Mouse (Mus musculus): ENCODE data around the gene Zfp853. TPM values are rescaled to one million over a fixed set of nuclear protein-coding genes. Genes with fewer than 3 reads are reported as not detected.

Gene Zfp853
- total and polyA plus RNA-seq, 3 experiments, result 0.08 to 0.14 TPM; not detected in 1

DNA sequence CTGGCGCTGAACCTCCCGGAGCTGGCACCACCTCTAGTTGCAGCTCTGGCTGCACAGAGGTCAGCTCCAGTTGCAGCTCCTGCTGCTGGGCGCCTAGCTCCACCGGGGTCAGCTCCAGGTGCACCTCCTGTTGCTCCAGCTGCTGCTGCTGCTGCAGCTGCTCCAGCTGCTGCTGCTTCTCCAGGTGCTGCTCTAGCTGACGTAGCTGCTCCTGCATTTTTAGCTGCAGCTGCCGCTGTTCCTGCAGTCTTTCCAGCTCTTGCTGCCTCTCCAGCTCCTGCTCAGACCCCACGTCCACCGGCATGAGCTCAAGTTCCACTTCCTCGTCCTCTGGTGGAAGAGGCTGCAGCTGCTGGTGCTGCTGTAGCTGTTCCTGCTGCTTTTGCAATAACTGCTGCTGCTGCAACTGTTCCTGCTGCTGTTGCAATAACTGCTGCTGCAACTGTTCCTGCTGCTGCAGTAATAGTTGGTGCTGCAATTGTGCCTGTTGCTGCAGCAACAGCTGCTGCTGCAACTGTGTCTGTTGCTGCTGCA lies 5.0 kb downstream of the Zfp853 start:
- Histone ChIP-seq H3K36me3 (ENCODE audit: control insufficient read depth in 1 of 2, insufficient read depth in 2 of 2, low read length in 2 of 2) (no peaks in the 10 kb centered on the region), H3K9ac (ENCODE audit: control insufficient read depth, low read depth, low read length, poor library complexity, severe bottlenecking) (no peak overlapping the region), H3K4me3 (ENCODE audit: control insufficient read depth in 1 of 2, insufficient read depth in 1 of 2, low read depth in 2 of 2, low read length in 2 of 2) (no peak overlapping the region), H3K27me3 (ENCODE audit: control insufficient read depth in 1 of 2, insufficient read depth in 2 of 2, low read length in 2 of 2) (no peaks in the 10 kb centered on the region), H3K4me1 (ENCODE audit: control insufficient read depth in 1 of 2, insufficient read depth in 2 of 2, low read length in 2 of 2) (no peaks in the 10 kb centered on the region), H3K9me3 (replicated peaks; ENCODE audit: insufficient read depth, low read length) (no peaks in the 10 kb centered on the region), H3K27ac (ENCODE audit: control insufficient read depth, low read depth, low read length) (no peak overlapping the region), H3K79me2 (ENCODE audit: control insufficient read depth, insufficient read depth, low read length, poor library complexity) (no peaks in the 10 kb centered on the region)
- no peak for DNase-seq (ENCODE audit: low read depth, low spot score)
- TF ChIP-seq CHD1 (IDR thresholded peaks at IDR 0.05; ENCODE audit: low read depth, low read length), result no peak
- TF ChIP-seq CHD2 (IDR thresholded peaks at IDR 0.05; ENCODE audit: low read length), result no peak
- no peak for TF ChIP-seq SMC3 (IDR thresholded peaks at IDR 0.05; ENCODE audit: low read depth, low read length)
- no peak for TF ChIP-seq USF2 (IDR thresholded peaks at IDR 0.05; ENCODE audit: borderline replicate concordance in 1 of 2, insufficient read depth in 1 of 2, low read depth in 1 of 2, low read length in 2 of 2)
- TF ChIP-seq MYC (IDR thresholded peaks at IDR 0.05; ENCODE audit: low read depth, low read length), result no peak
- TF ChIP-seq TAL1 (IDR thresholded peaks at IDR 0.05; ENCODE audit: low read length), result no peak
- no peak for TF ChIP-seq UBTF (IDR thresholded peaks at IDR 0.05; ENCODE audit: borderline replicate concordance, insufficient read depth, low read depth, low read length)
- TF ChIP-seq NELFE (IDR thresholded peaks at IDR 0.05; ENCODE audit: low read depth, low read length), result no peak
- TF ChIP-seq ZNF384 (IDR thresholded peaks at IDR 0.05; ENCODE audit: low read depth, low read length), result no peak
- no peak for TF ChIP-seq ZKSCAN1 (IDR thresholded peaks at IDR 0.05; ENCODE audit: low read depth, low read length)
- no peak for TF ChIP-seq USF1 (IDR thresholded peaks at IDR 0.05; ENCODE audit: low read depth, low read length)
- no peak for TF ChIP-seq MAX (IDR thresholded peaks at IDR 0.05; ENCODE audit: low read length)
- no peak for TF ChIP-seq POLR2A (IDR thresholded peaks at IDR 0.05; ENCODE audit: control insufficient read depth in 1 of 2, insufficient read depth in 1 of 2, low read depth in 1 of 2, low read length in 2 of 2, poor library complexity in 1 of 2)
- TF ChIP-seq JUND (IDR thresholded peaks at IDR 0.05; ENCODE audit: low read depth, low read length), result no peak
- TF ChIP-seq RAD21 (IDR thresholded peaks at IDR 0.05; ENCODE audit: low read depth, low read length), result no peak
- no peak for TF ChIP-seq BHLHE40 (IDR thresholded peaks at IDR 0.05; ENCODE audit: borderline replicate concordance, low read depth, low read length)

DNA sequence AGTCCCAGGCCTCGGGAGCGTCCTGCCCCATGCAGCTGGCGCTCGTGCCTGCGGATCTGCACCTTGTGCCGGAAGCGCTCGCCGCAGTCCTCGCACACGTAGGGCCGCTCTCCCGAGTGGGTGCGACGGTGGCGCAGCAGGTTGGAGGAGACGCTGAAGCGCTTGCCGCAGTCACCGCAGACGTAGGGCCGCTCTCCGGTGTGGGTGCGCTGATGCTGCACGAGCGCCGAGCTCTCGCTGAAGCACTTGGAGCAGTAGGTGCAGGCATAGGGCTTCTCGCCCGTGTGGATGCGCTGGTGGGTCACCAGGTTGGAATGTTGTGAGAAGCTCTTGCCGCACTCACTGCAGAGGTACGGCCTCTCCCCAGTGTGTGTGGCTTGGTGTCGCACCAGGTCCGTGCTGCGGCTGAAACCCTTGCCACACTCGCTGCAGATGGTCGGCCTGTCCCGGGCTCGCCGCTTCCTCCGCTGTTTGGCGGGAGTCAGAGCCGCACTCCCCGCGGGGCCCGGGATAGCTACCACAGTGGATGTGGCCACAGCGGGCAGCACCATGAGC lies 5.6 kb downstream of the Zfp853 start:
- DNase-seq (ENCODE audit: low read depth, low spot score), result no peak
- H3K27ac ChIP-seq (ENCODE audit: control insufficient read depth, low read depth, low read length), result no peak overlapping the region
- no peaks in the 10 kb centered on the region for H3K79me2 ChIP-seq (ENCODE audit: control insufficient read depth, insufficient read depth, low read length, poor library complexity)
- no peaks in the 10 kb centered on the region for H3K4me1 ChIP-seq (ENCODE audit: control insufficient read depth in 1 of 2, insufficient read depth in 2 of 2, low read length in 2 of 2)
- no peak overlapping the region for H3K4me3 ChIP-seq (ENCODE audit: control insufficient read depth in 1 of 2, insufficient read depth in 1 of 2, low read depth in 2 of 2, low read length in 2 of 2)
- H3K9me3 ChIP-seq (replicated peaks; ENCODE audit: insufficient read depth, low read length), result no peaks in the 10 kb centered on the region
- no peaks in the 10 kb centered on the region for H3K27me3 ChIP-seq (ENCODE audit: control insufficient read depth in 1 of 2, insufficient read depth in 2 of 2, low read length in 2 of 2)
- TF ChIP-seq RAD21 (IDR thresholded peaks at IDR 0.05; ENCODE audit: low read depth, low read length) (no peak), JUND (IDR thresholded peaks at IDR 0.05; ENCODE audit: low read depth, low read length) (no peak), ELF1 (IDR thresholded peaks at IDR 0.05; ENCODE audit: low read depth, low read length) (no peak), POLR2AphosphoS5 (IDR thresholded peaks at IDR 0.05; ENCODE audit: borderline replicate concordance, low read depth, low read length) (no peak), SIN3A (IDR thresholded peaks at IDR 0.05; ENCODE audit: low read length) (no peak), USF2 (IDR thresholded peaks at IDR 0.05; ENCODE audit: borderline replicate concordance in 1 of 2, insufficient read depth in 1 of 2, low read depth in 1 of 2, low read length in 2 of 2) (no peak), TBP (IDR thresholded peaks at IDR 0.05; ENCODE audit: low read depth, low read length) (no peak), SMC3 (IDR thresholded peaks at IDR 0.05; ENCODE audit: low read depth, low read length) (no peak), ZNF384 (IDR thresholded peaks at IDR 0.05; ENCODE audit: low read depth, low read length) (no peak), TCF12 (IDR thresholded peaks at IDR 0.05; ENCODE audit: low read depth, low read length) (no peak), CTCF (IDR thresholded peaks at IDR 0.05 in 2 of 3, conservative IDR thresholded peaks at IDR 0.05 in 1 of 3; ENCODE audit: control insufficient read depth in 1 of 3, insufficient read depth in 1 of 3, low read depth in 2 of 3, low read length in 3 of 3, poor library complexity in 1 of 3, severe bottlenecking in 1 of 3) (no peak)
- no peak overlapping the region for H3K9ac ChIP-seq (ENCODE audit: control insufficient read depth, low read depth, low read length, poor library complexity, severe bottlenecking)
- H3K36me3 ChIP-seq (ENCODE audit: control insufficient read depth in 1 of 2, insufficient read depth in 2 of 2, low read length in 2 of 2), result no peaks in the 10 kb centered on the region

Data from MEL (cell line).